5 mouse cellular contexts compared by ENCODE assay signal in the genomic region with DNA sequence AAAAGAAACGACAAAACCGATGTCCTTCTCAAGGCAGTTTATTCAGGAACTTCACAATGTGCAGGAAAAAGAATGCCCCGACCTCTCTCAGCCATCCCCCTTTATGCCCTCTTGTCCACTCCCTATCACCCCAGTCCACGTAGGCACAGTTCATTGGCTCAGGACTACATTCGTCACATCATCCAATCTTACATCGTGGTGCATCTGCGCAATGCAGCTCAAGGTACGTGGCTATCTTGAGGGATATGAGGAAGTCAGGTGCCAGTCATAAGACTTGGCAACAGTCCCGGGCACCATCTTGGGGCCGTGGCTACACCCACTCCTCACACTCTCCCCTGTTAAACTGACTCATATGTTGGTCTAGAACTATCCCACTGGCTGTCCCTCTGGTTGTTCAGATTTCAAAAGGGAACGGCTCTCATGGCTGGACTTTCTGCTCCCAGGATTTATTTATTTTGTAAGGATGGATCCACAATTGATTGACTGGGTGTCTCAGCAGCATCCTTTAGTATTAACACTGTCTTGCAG.
DNase-seq lines count a peak whose midpoint lies in the region; ATAC-seq and TF ChIP-seq lines count a peak whose summit lies in the region.
"Not testable (repeated sequence)": the region's sequence is repeated elsewhere in the genome, so short reads cannot be mapped to it uniquely, and the experiment has no call there.

No protein-coding gene starts in this region.

- H3K27ac ChIP-seq in MEL (ENCODE audit: control insufficient read depth, low read depth, low read length); midbrain, postnatal 0 days (ENCODE audit: low read depth, low read length): not testable (repeated sequence)
- H3K27ac ChIP-seq in left cerebral cortex, adult 2 months, result peak overlapping the region; percentile 50

- TF ChIP-seq POLR2A in MEL (IDR thresholded peaks at IDR 0.05; ENCODE audit: control insufficient read depth in 1 of 2, insufficient read depth in 1 of 2, low read depth in 1 of 2, low read length in 2 of 2, poor library complexity in 1 of 2), result not testable (repeated sequence)

- ATAC-seq in frontal cortex, adult (ENCODE audit: low TSS enrichment), result peak; percentile 79
- 0 out of 2 replicates have a peak, but pooled peaks have one; percentile 20 for ATAC-seq in midbrain, postnatal 0 days (ENCODE audit: low FRiP score)

- H3K9me3 ChIP-seq in MEL (replicated peaks; ENCODE audit: insufficient read depth, low read length); midbrain, postnatal 0 days (ENCODE audit: low read length): not testable (repeated sequence)

- H3K27me3 ChIP-seq in MEL (ENCODE audit: control insufficient read depth in 1 of 2, insufficient read depth in 2 of 2, low read length in 2 of 2); midbrain, postnatal 0 days (ENCODE audit: insufficient read depth, low read length): not testable (repeated sequence)

- DNase-seq in MEL (ENCODE audit: low read depth, low spot score), result peak; percentile 59
- peak; percentile 57 for DNase-seq in brain, adult 2 months (ENCODE audit: low read depth, low spot score)
- DNase-seq in left cerebral cortex, adult 2 months (ENCODE audit: extremely low spot score in 1 of 2, low spot score in 2 of 2), result peak in 1 of 2 experiments; percentile 22
- DNase-seq in midbrain, postnatal 0 days (ENCODE audit: low spot score), result not testable (repeated sequence)

- H3K4me1 ChIP-seq in MEL (ENCODE audit: control insufficient read depth in 1 of 2, insufficient read depth in 2 of 2, low read length in 2 of 2); midbrain, postnatal 0 days (ENCODE audit: insufficient read depth, low read length): not testable (repeated sequence)

- 90% methylated on average over 11 of the region's 11 CpGs for WGBS in midbrain, postnatal 0 days

- TF ChIP-seq EP300 in MEL (IDR thresholded peaks at IDR 0.05; ENCODE audit: low read depth in 1 of 2, low read length in 2 of 2), result peak in 1 of 2 experiments; percentile 6; a peak in 1 of 4 replicates

- not testable (repeated sequence) for H3K9ac ChIP-seq in MEL (ENCODE audit: control insufficient read depth, low read depth, low read length, poor library complexity, severe bottlenecking); midbrain, postnatal 0 days (replicated peaks; ENCODE audit: low read length, poor library complexity, severe bottlenecking)

- intact Hi-C loops in left cerebral cortex, adult 2 months (cut with DNase I), result not testable (repeated sequence)

- H3K4me3 ChIP-seq in MEL (ENCODE audit: control insufficient read depth in 1 of 2, insufficient read depth in 1 of 2, low read depth in 2 of 2, low read length in 2 of 2); left cerebral cortex, adult 2 months; midbrain, postnatal 0 days (ENCODE audit: low read depth, low read length): not testable (repeated sequence)

- TF ChIP-seq RAD21 in MEL (IDR thresholded peaks at IDR 0.05; ENCODE audit: low read depth, low read length), result not testable (repeated sequence)

- H3K79me2 ChIP-seq in MEL (ENCODE audit: control insufficient read depth, insufficient read depth, low read length, poor library complexity), result not testable (repeated sequence)

- TF ChIP-seq CTCF in MEL (IDR thresholded peaks at IDR 0.05 in 2 of 3, conservative IDR thresholded peaks at IDR 0.05 in 1 of 3; ENCODE audit: control insufficient read depth in 1 of 3, insufficient read depth in 1 of 3, low read depth in 2 of 3, low read length in 3 of 3, poor library complexity in 1 of 3, severe bottlenecking in 1 of 3); left cerebral cortex, adult 2 months (IDR thresholded peaks at IDR 0.05); midbrain, postnatal 0 days (IDR thresholded peaks at IDR 0.05): not testable (repeated sequence)

- H3K36me3 ChIP-seq in MEL (ENCODE audit: control insufficient read depth in 1 of 2, insufficient read depth in 2 of 2, low read length in 2 of 2); midbrain, postnatal 0 days (ENCODE audit: insufficient read depth, low read length): not testable (repeated sequence)

- H3K4me2 ChIP-seq in midbrain, postnatal 0 days (ENCODE audit: low read depth, low read length, poor library complexity, severe bottlenecking), result not testable (repeated sequence)

TF ChIP-seq in MEL, 35 proteins besides CTCF, POLR2A, EP300 and RAD21:
- TF ChIP-seq BHLHE40 (IDR thresholded peaks at IDR 0.05; ENCODE audit: borderline replicate concordance, low read depth, low read length), result peak; percentile 60
TF ChIP-seq in MEL: peak in this region for 1; not testable (repeated sequence) for 34.
